Mouse (Mus musculus) layer of hippocampus, adult 9-11 months (tissue): ENCODE measurements around the gene Nckap5l.

Experiments used
- DNase-seq: peaks from one replicate; pipeline ENCODE4 v3.0.0; 2022

The Nckap5l gene

GRCm38 (mm10) chr15:99457606-99458401 is at the start of gene Nckap5l:
Gene Nckap5l (minus strand): TSS chr15:99457748.
- DNase-seq = peak; percentile 93

- no peak for DNase-seq
Observed at GRCm38 (mm10) chr15:99505324-99506095, 48.0 kb upstream of the Nckap5l start.

- no peak for DNase-seq
Observed at GRCm38 (mm10) chr15:99503256-99503655, 45.7 kb upstream of the Nckap5l start.

GRCm38 (mm10) chr15:99502311-99502831 is 44.8 kb upstream of the Nckap5l start:
- DNase-seq = no peak

- DNase-seq = peak; percentile 86
Observed at GRCm38 (mm10) chr15:99501292-99502260, 44.0 kb upstream of the Nckap5l start.

- no peak for DNase-seq
Observed at GRCm38 (mm10) chr15:99500320-99500719, 42.8 kb upstream of the Nckap5l start.

GRCm38 (mm10) chr15:99499726-99500125 is 42.2 kb upstream of the Nckap5l start:
- DNase-seq = no peak

- DNase-seq = no peak
Observed at GRCm38 (mm10) chr15:99498781-99499180, 41.2 kb upstream of the Nckap5l start.

GRCm38 (mm10) chr15:99498356-99498755 is 40.8 kb upstream of the Nckap5l start:
- DNase-seq = no peak

GRCm38 (mm10) chr15:99497527-99498242 is 40.1 kb upstream of the Nckap5l start:
- DNase-seq = peak; percentile 78

GRCm38 (mm10) chr15:99497061-99497460 is 39.5 kb upstream of the Nckap5l start:
- peak; percentile 67 for DNase-seq

GRCm38 (mm10) chr15:99484745-99485144 is 27.2 kb upstream of the Nckap5l start:
- no peak for DNase-seq

GRCm38 (mm10) chr15:99475814-99476213 is 18.3 kb upstream of the Nckap5l start:
- no peak for DNase-seq

- DNase-seq = peak; percentile 85
Observed at GRCm38 (mm10) chr15:99474576-99474926, 17.0 kb upstream of the Nckap5l start, which contains the start of gene Bcdin3d. Gene Bcdin3d (minus strand): TSS chr15:99474730.

- peak; percentile 34 for DNase-seq
Observed at GRCm38 (mm10) chr15:99473801-99474575, 16.4 kb upstream of the Nckap5l start.

GRCm38 (mm10) chr15:99472972-99473371 is 15.4 kb upstream of the Nckap5l start:
- DNase-seq = no peak

GRCm38 (mm10) chr15:99471677-99472063 is 14.1 kb upstream of the Nckap5l start:
- no peak for DNase-seq

- peak; percentile 34 for DNase-seq
Observed at GRCm38 (mm10) chr15:99470971-99471676, 13.6 kb upstream of the Nckap5l start.

- DNase-seq = no peak
Observed at GRCm38 (mm10) chr15:99470224-99470761, 12.7 kb upstream of the Nckap5l start.

- DNase-seq = no peak
Observed at GRCm38 (mm10) chr15:99469736-99470135, 12.2 kb upstream of the Nckap5l start.
